Mouse (Mus musculus) spleen, postnatal 14 days (tissue): ENCODE measurements around the gene Zeb2.

Experiments used
- DNase-seq, 2 experiments: peaks; one replicate each; pipeline ENCODE4 v3.0.0; 2021 to 2022; ENCODE audit warnings: low spot score in 2 of 2

Gene Zeb2

DNA sequence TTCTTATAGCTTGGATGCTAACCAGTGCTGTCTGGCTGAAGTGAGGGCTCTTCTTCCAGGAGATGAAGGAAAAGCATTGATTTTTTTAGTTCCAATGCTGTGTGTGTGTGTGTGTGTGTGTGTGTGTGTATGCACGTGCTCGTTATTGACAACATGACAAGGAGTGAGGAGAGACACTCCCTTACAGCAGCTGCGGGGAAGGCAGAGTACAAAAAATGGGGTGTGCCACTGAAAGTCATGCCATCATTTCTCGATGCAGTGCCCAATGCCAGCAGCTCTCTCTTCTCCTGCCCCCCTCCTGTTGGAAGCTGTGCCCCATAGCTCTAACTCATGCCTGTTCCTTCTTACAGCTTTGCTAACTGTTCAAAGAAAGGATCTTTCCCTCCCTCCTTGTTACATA lies 56.4 kb downstream of the Zeb2 start:
- DNase-seq = no peak

DNA sequence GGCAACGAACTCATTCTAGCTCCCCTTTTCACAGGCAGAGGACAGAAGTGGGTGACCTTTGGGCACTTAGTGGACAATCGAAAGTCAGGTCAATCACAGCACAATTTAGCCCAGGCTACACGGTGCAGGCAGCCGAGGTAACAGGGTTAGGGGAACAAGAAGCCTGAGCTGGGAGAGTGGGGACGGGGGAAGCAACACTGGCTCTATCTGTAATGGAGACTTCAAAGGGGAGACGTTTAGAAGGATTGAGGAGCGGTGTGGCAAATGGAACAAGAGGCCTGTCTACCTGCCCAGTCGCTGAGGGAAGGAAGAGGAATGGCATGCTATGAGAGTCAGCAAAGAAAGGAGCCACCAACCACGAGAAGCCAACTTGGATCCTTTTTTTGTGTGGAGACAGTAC lies 57.0 kb downstream of the Zeb2 start:
- no peak for DNase-seq

DNA sequence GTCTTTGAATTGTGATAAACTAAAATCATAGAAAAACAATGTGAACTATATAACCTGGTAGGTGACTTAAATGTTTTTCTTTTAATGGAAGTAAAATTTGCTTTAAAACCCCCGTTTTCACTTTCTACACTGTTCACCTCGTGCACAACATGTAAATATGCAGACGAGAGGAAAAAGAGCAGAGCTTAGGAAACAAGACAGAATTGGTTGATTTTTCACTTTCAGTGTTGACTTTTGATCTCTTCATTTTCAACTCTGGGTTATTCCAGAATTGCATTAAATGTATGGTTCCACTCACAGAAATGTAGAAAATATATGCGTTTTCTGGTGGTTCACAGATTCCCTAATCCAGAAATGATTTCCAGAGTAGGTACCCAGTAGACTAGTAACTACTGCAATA lies 57.6 kb downstream of the Zeb2 start:
- DNase-seq = no peak

- DNase-seq = no peak
These were observed 58.2 kb downstream of the Zeb2 start for GRCm38 (mm10) chr2:45059010-45059409.

- DNase-seq = no peak
These were observed 59.0 kb downstream of the Zeb2 start for GRCm38 (mm10) chr2:45058183-45058582.

GRCm38 (mm10) chr2:45056856-45057562 lies 60.2 kb downstream of the Zeb2 start:
- no peak for DNase-seq

- no peak for DNase-seq
These were observed 61.3 kb downstream of the Zeb2 start for GRCm38 (mm10) chr2:45055926-45056325.

DNA sequence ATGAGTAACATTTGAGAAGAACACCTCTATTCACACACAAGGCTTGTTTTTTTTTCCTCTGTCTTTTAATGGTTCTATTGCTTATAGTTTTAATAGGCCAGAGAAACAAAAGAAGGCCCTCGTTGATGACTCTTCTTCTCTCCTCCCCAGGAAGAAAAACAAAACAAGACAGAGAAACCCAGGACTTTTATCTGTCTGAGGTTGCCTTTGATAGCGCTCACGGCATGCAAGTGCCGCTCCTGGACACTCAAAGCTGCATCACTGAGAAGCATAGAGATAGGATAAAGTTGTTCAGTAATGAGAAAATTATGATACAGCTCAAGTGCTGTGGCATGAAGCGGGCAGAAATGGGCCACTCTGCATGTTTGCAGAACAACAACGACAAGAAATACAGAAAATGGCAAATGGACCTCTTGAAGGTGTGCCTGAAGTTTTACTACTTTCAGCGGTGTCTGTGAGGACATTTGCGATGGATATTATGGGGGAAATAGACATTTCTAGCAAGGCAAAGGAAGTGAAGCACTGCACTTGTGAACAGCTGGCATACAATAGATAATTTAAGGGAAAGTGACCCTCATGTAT lies 62.1 kb downstream of the Zeb2 start:
- DNase-seq = no peak

- DNase-seq = no peak
These were observed 62.8 kb downstream of the Zeb2 start for GRCm38 (mm10) chr2:45054070-45055025.

GRCm38 (mm10) chr2:45052587-45052986 lies 64.6 kb downstream of the Zeb2 start:
- DNase-seq = no peak

DNA sequence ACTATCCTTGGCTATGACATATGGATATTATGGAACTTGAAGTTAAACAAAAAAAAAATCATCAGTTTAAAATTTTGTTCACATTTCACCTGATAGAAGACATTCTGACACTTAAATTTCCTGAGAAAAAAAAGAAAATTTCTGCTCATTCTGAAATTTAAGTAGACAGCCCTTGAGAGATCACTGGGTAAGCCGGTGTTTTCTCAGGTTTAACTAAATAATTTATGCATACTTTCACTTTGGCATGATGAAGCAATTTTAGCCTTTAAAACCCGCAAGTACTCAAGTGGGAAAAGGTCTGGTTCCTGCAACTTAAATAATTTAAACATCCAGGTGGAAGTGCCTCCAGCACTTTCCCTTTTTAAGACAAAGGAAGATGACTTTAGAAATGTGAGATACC lies 65.9 kb downstream of the Zeb2 start:
- DNase-seq = no peak

DNA sequence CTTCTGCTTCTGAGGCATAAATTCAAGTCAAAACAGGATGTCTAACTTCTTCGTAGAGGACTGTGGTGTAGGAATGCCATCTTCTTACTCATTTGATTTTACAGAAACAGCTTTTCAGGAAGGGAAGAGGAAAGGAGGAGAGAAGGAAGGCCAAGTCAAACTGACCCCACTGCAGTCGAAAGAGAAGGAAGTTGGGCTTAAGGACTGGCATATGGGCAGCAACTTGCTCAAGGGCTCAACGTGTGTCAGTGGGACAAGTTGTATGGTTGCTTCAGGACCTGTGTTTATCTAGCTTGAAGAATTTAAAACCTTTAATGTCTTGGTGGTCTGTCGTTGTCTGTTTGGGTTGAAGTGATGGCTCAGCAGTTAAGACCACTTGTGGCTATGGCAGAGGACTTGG lies 67.3 kb downstream of the Zeb2 start:
- DNase-seq = no peak

GRCm38 (mm10) chr2:45049279-45049678 lies 67.9 kb downstream of the Zeb2 start:
- no peak for DNase-seq

GRCm38 (mm10) chr2:45040706-45041312 lies 76.4 kb downstream of the Zeb2 start:
- DNase-seq = no peak

- no peak for DNase-seq
These were observed 77.7 kb downstream of the Zeb2 start for GRCm38 (mm10) chr2:45039503-45039902.

DNA sequence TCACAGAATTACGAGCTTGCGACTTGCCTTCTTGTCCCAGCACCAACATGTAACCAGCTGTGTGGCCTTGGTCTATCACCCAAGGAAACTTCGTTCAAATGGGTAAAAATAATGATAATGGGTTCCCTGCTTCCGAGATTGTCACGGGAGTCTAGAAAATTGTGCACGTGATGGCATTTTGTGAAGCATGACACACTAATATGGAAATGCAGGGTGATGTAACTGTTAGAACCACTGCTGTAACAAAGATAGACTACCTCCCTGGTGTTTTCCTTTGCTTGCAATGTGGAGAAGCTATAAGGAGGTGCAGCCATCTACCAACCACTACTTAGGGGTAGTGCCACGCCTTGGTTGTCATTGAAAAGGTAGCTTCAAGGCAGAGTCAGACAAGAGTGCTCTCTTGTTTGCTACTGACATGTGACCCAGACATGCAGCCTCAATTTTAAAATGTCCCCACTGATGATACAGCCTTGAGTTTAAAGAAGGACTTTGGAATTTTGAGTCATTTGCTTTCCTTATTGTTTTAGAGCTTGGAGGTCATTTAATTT lies 89.0 kb downstream of the Zeb2 start:
- DNase-seq = no peak

DNA sequence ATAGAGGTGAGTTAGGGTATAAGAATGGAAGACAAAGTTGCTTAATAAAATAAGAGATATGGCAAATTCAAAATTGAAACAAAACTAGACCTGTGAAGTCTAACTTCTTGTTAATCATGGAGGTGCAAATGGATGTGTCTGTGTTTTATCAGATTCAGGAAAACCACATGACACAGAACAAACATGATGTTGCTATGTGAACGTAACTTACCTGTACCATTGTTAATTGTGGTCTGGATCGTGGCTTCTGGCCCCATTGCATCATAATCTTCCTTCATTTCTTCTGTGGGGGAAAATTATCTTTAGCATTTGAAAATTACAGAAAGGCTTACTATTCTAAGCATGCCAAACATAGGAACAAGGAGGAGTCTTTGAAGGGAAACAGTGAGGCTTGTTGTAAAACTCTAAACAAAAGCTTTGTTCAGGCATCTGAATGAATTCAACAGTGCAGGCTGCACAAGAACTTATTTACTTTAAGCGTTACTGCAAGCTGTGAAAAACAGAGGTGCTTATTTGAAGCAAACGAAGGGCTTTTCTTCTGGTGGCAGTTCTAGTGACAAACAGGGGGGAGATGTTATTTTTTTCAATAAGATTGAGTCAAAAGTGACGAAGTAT lies 99.9 kb downstream of the Zeb2 start:
- DNase-seq = no peak

- DNase-seq = no peak
These were observed 103.9 kb downstream of the Zeb2 start for GRCm38 (mm10) chr2:45013325-45013724.

DNA sequence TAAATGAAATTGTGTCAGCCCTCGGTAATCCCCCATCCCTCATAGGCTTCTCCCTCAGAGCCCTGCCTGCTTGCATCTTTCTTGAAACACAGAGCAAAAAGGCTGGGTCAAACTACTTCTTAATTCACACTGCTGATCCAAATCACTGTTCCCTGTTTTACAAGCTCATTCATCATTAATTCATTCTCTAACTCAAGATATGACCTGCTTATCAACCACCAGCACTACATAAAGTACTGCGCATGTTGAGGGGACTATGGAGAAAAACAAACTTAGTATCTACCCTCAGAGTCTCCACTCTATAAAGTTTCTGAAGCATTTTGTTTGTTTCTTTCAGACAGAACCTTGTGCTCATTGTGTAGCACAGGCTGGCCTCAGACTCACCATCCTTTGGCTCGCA lies 104.5 kb downstream of the Zeb2 start:
- DNase-seq = no peak

GRCm38 (mm10) chr2:45010701-45011100 lies 106.5 kb downstream of the Zeb2 start:
- no peak for DNase-seq

DNA sequence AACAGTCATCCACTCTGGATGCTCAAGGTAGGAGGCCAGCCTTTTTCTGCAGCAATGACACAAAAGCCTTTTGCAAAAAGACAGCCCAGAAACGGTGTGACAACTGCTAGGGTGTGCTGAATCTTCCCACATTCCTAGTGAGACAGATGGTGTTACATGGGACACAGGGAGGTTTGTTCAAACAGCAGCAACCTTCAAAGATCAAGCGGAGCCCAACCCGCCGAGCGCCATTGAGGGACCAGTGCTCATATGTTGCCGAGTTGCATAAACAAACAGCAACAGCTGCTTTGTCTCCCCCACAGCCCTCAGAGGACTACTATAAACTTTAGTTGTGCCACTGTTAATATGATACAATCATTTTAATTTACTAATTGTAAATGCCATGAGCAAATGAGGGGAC lies 117.3 kb downstream of the Zeb2 start:
- no peak for DNase-seq

DNA sequence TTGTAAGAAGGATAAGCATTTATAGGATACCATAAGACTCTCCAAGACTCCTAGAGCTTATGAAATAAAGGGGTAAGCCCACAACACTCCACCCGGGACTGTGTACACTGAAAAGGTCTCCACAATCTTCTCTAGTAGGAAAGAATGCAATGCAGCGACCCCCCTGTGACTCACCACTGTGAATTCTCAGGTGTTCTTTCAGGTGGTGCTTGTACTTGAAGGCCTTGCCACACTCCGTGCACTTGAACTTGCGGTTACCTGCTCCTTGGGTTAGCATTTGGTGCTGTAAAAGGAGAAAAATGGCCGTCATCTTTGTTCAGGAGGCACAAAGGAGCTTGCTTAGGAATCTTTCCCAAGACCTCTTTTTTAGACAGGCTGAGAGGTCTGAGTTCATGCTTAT lies 118.5 kb downstream of the Zeb2 start:
- DNase-seq = no peak
